Comparison of ENCODE assay signal across 8 mouse cellular contexts in the genomic region with DNA sequence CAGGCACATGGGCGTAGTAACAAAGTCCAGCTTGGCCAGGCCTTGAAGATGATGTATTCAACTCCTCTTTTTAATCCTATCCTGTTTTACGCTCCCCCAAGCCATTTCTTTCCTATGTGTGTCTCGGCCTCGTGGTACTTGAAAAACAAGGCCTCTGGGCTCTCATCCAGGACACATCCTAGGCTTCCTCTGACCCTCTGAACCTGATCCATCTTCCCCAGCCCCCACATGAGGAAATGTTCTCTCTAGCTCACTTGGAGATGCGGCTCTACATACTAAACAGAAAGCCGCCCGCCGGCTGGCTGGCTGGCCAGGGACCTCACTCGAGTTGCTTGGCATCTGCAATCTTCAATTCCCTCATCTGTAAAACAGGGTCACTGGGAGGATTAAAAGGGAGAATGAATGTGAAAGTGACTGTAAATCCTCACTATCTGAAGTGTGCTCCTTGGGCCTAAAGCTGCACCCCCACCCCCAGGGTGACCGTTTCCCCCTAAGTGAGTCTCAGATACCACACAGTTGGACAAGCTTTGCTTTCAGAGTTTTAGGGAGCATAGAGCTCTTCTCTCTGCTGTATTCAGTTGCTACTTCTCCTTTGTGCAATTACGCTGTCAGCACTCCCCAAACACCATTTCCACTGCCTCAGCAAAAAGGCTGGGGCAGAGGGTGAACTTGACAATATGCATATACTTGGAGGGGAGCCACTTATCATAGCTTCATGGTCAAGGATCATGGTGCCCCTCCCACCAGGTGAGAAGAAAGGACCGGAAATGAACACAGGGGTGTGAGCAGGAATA.
DNase-seq lines count a peak whose midpoint lies in the region; ATAC-seq lines count a peak whose summit lies in the region.

No protein-coding gene starts in this region.

- peaks cover 21% of the 10 kb centered on the region for H3K4me1 ChIP-seq in midbrain, embryonic 14.5 days (ENCODE audit: control insufficient read depth, insufficient read depth, low read length)

- H3K27ac ChIP-seq in midbrain, embryonic 14.5 days (replicated peaks; ENCODE audit: low read depth, low read length) = 0 out of 2 replicates have a peak overlapping the region, but pooled peaks have one; percentile 26

- H3K4me3 ChIP-seq in midbrain, embryonic 14.5 days (replicated peaks; ENCODE audit: low read depth, low read length) = no peak overlapping the region

- DNase-seq in gastrocnemius, adult 18-20 months (ENCODE audit: low spot score) = peak; percentile 15
- DNase-seq in gastrocnemius, postnatal 25 days = no peak
- peak; percentile 6 for DNase-seq in right cerebral cortex, postnatal 14 days
- no peak for DNase-seq in right cerebral cortex, postnatal 36 days (ENCODE audit: low spot score in 2 of 2)
- DNase-seq in kidney, adult 9 months = peak; percentile 68
- DNase-seq in midbrain, embryonic 14.5 days = peak; percentile 69
- no peak for DNase-seq in spleen, postnatal 4 days (ENCODE audit: low spot score in 2 of 2)
- DNase-seq in thymus, postnatal 10 days (ENCODE audit: low spot score in 2 of 2) = no peak

- H3K9ac ChIP-seq in midbrain, embryonic 14.5 days (replicated peaks; ENCODE audit: low read length) = no peak overlapping the region

- H3K36me3 ChIP-seq in midbrain, embryonic 14.5 days (ENCODE audit: control insufficient read depth, insufficient read depth, low read length) = no peaks in the 10 kb centered on the region

- H3K9me3 ChIP-seq in midbrain, embryonic 14.5 days (ENCODE audit: control insufficient read depth, low read length) = no peaks in the 10 kb centered on the region

- no peaks in the 10 kb centered on the region for H3K27me3 ChIP-seq in midbrain, embryonic 14.5 days (ENCODE audit: control insufficient read depth, insufficient read depth, low read length)

- 42% methylated on average over 12 of the region's 12 CpGs for WGBS in midbrain, embryonic 14.5 days

- ATAC-seq in midbrain, embryonic 14.5 days (ENCODE audit: low FRiP score, low TSS enrichment) = 0 out of 2 replicates have a peak, but pooled peaks have one; percentile 55

- H3K4me2 ChIP-seq in midbrain, embryonic 14.5 days (ENCODE audit: low read length) = no peak overlapping the region

Comparison
In these comparisons a context has a peak if more than half of its experiments do, and no peak if none do; other contexts are left out.
1. DNase-seq: peak in gastrocnemius, adult 18-20 months (single experiment), right cerebral cortex, postnatal 14 days (single experiment), kidney, adult 9 months (single experiment) and midbrain, embryonic 14.5 days (single experiment); none in gastrocnemius, postnatal 25 days (single experiment), right cerebral cortex, postnatal 36 days (0 of 2), spleen, postnatal 4 days (0 of 2) and thymus, postnatal 10 days (0 of 2).